Mouse (Mus musculus) heart, embryonic 13.5 days (tissue): Measurements from ENCODE around the gene Ctrc. TPM values are rescaled to one million over a fixed set of nuclear protein-coding genes. Genes with fewer than 3 reads are reported as not detected.

Experiments used
- ATAC-seq: fragments of 200-750 bp; cut with Nextera tagmentation; 2 replicates; pipeline ENCODE4 v1.8.0; 2017; ENCODE audit warnings: moderate TSS enrichment; ENCODE audit not compliant: insufficient number of reproducible peaks, low FRiP score, low TSS enrichment; ENCODE audit errors: extremely low read depth
- H3K27ac ChIP-seq: fragments of 300-500 bp; sonication (generic); replicated peaks from 2 replicates; pipeline ENCODE4 v1.5.1; 2015; ENCODE audit warnings: moderate library complexity, mild to moderate bottlenecking, inconsistent platforms
- H3K27me3 ChIP-seq: fragments of 300-500 bp; sonication (generic); replicated peaks from 2 replicates; pipeline ENCODE4 v1.6.1; 2015; ENCODE audit warnings: mild to moderate bottlenecking, inconsistent platforms
- H3K36me3 ChIP-seq: fragments of 300-500 bp; sonication (generic); 2 replicates; pipeline ENCODE4 v1.6.1; 2015; ENCODE audit warnings: mild to moderate bottlenecking, inconsistent platforms
- H3K4me1 ChIP-seq: fragments of 300-500 bp; sonication (generic); 2 replicates; pipeline ENCODE4 v1.6.1; 2015; ENCODE audit warnings: inconsistent platforms
- H3K4me2 ChIP-seq: fragments of 300-500 bp; sonication (generic); 2 replicates; pipeline ENCODE4 v1.6.1; 2015; ENCODE audit warnings: inconsistent platforms, mild to moderate bottlenecking, moderate library complexity
- H3K4me3 ChIP-seq: fragments of 300-500 bp; sonication (generic); 2 replicates; pipeline ENCODE4 v1.5.1; 2015; ENCODE audit warnings: moderate library complexity, mild to moderate bottlenecking, inconsistent platforms
- H3K9ac ChIP-seq: fragments of 300-500 bp; sonication (generic); 2 replicates; pipeline ENCODE4 v1.6.1; 2015; ENCODE audit warnings: inconsistent platforms, mild to moderate bottlenecking, moderate library complexity
- H3K9me3 ChIP-seq: fragments of 300-500 bp; sonication (generic); 2 replicates; pipeline ENCODE4 v1.6.1; 2016; ENCODE audit warnings: inconsistent platforms
- WGBS: fragments of 180-500 bp; shearing (Covaris S2); methylation state at CpG from one replicate; pipeline ENCODE4 v1.1.7; 2015; ENCODE audit warnings: mixed read lengths; 5-methylcytosine and 5-hydroxymethylcytosine counted together
- polyA plus RNA-seq: library from polyadenylated mRNA; unstranded; fragments of >200 nt; fragmentation: Nextera tagmentation; extraction: Ambion mirVana; gene quantifications from 2 replicates; pipeline ENCODE4 v1.2.1, GENCODE M21; 2015

Gene Ctrc
- polyA plus RNA-seq, 1 experiment from 2014 or later = not detected

GRCm38 (mm10) chr4:141866933-141867490 is 20.9 kb upstream of the Ctrc start:
- ATAC-seq = peak; percentile 38; the same call in 1 of the 2 replicates
- Histone ChIP-seq H3K27me3 (no peaks in the 10 kb centered on the region), H3K9me3 (no peaks in the 10 kb centered on the region), H3K27ac (peak overlapping the region; percentile 92), H3K36me3 (peaks cover 54% of the 10 kb centered on the region), H3K4me2 (peak overlapping the region; percentile 57), H3K4me3 (peak overlapping the region; percentile 10; the same call in 1 of the 2 replicates), H3K9ac (peak overlapping the region; percentile 68), H3K4me1 (peaks cover 87% of the 10 kb centered on the region)
- WGBS = 14% methylated on average over 10 of the region's 10 CpGs

GRCm38 (mm10) chr4:141865600-141865999 is 19.4 kb upstream of the Ctrc start:
- Histone ChIP-seq H3K4me3 (no peak overlapping the region), H3K27me3 (no peaks in the 10 kb centered on the region), H3K9me3 (no peaks in the 10 kb centered on the region), H3K36me3 (peaks cover 57% of the 10 kb centered on the region), H3K9ac (no peak overlapping the region), H3K4me2 (no peak overlapping the region), H3K27ac (peak overlapping the region; percentile 92; the same call in 1 of the 2 replicates), H3K4me1 (peaks cover 73% of the 10 kb centered on the region)
- WGBS = 90% methylated on average over 5 of the region's 5 CpGs
- no peak for ATAC-seq

GRCm38 (mm10) chr4:141865006-141865405 is 18.8 kb upstream of the Ctrc start:
- H3K4me3 ChIP-seq = no peak overlapping the region
- H3K9ac ChIP-seq = no peak overlapping the region
- no peak for ATAC-seq
- 0 out of 2 replicates have a peak overlapping the region, but pooled peaks have one; percentile 92 for H3K27ac ChIP-seq
- H3K36me3 ChIP-seq = peaks cover 57% of the 10 kb centered on the region
- peaks cover 67% of the 10 kb centered on the region for H3K4me1 ChIP-seq
- WGBS = 90% methylated on average over 5 of the region's 5 CpGs
- no peaks in the 10 kb centered on the region for H3K9me3 ChIP-seq
- no peaks in the 10 kb centered on the region for H3K27me3 ChIP-seq
- no peak overlapping the region for H3K4me2 ChIP-seq

- Histone ChIP-seq H3K36me3 (peaks cover 60% of the 10 kb centered on the region), H3K4me2 (no peak overlapping the region), H3K9ac (no peak overlapping the region), H3K27me3 (no peaks in the 10 kb centered on the region), H3K9me3 (no peaks in the 10 kb centered on the region), H3K27ac (peak overlapping the region; percentile 76; the same call in 1 of the 2 replicates), H3K4me1 (peaks cover 62% of the 10 kb centered on the region), H3K4me3 (no peak overlapping the region)
- whole genome bisulfite sequencing = 92% methylated on average over 8 of the region's 8 CpGs
- no peak for ATAC-seq
Measured at GRCm38 (mm10) chr4:141864506-141864905, 18.3 kb upstream of the Ctrc start.

GRCm38 (mm10) chr4:141863726-141864280 is 17.6 kb upstream of the Ctrc start:
- H3K36me3 ChIP-seq = peaks cover 62% of the 10 kb centered on the region
- no peak for ATAC-seq
- peaks cover 55% of the 10 kb centered on the region for H3K4me1 ChIP-seq
- H3K9me3 ChIP-seq = no peaks in the 10 kb centered on the region
- H3K4me3 ChIP-seq = no peak overlapping the region
- H3K27ac ChIP-seq = peak overlapping the region; percentile 76
- no peak overlapping the region for H3K4me2 ChIP-seq
- 72% methylated on average over 7 of the region's 7 CpGs for WGBS
- no peaks in the 10 kb centered on the region for H3K27me3 ChIP-seq
- H3K9ac ChIP-seq = no peak overlapping the region

- H3K4me3 ChIP-seq = no peak overlapping the region
- WGBS = 57% methylated on average over 5 of the region's 5 CpGs
- no peaks in the 10 kb centered on the region for H3K27me3 ChIP-seq
- peaks cover 69% of the 10 kb centered on the region for H3K36me3 ChIP-seq
- no peaks in the 10 kb centered on the region for H3K9me3 ChIP-seq
- H3K4me1 ChIP-seq = peaks cover 47% of the 10 kb centered on the region
- no peak for ATAC-seq
- no peak overlapping the region for H3K4me2 ChIP-seq
- peak overlapping the region; percentile 40; the same call in 1 of the 2 replicates for H3K9ac ChIP-seq
- H3K27ac ChIP-seq = peak overlapping the region; percentile 76
Measured at GRCm38 (mm10) chr4:141862867-141863266, 16.7 kb upstream of the Ctrc start.

- Histone ChIP-seq H3K9ac (no peak overlapping the region), H3K27ac (no peak overlapping the region), H3K9me3 (no peaks in the 10 kb centered on the region), H3K4me2 (no peak overlapping the region), H3K36me3 (peaks cover 72% of the 10 kb centered on the region), H3K4me1 (peaks cover 40% of the 10 kb centered on the region), H3K27me3 (no peaks in the 10 kb centered on the region), H3K4me3 (no peak overlapping the region)
- WGBS = 86% methylated on average over 17 of the region's 17 CpGs
- no peak for ATAC-seq
Measured at GRCm38 (mm10) chr4:141861591-141862295, 15.6 kb upstream of the Ctrc start.

- Histone ChIP-seq H3K9ac (no peak overlapping the region), H3K4me1 (peaks cover 26% of the 10 kb centered on the region), H3K4me3 (no peak overlapping the region), H3K27ac (no peak overlapping the region), H3K27me3 (no peaks in the 10 kb centered on the region), H3K4me2 (no peak overlapping the region), H3K9me3 (no peaks in the 10 kb centered on the region), H3K36me3 (peaks cover 64% of the 10 kb centered on the region)
- WGBS = 73% methylated on average over 19 of the region's 19 CpGs
- no peak for ATAC-seq
Measured at GRCm38 (mm10) chr4:141860246-141860841, 14.2 kb upstream of the Ctrc start.

- H3K4me2 ChIP-seq = no peak overlapping the region
- no peak overlapping the region for H3K9ac ChIP-seq
- 88% methylated on average over 14 of the region's 14 CpGs for WGBS
- no peaks in the 10 kb centered on the region for H3K9me3 ChIP-seq
- ATAC-seq = no peak
- peaks cover 22% of the 10 kb centered on the region for H3K4me1 ChIP-seq
- no peak overlapping the region for H3K27ac ChIP-seq
- no peaks in the 10 kb centered on the region for H3K27me3 ChIP-seq
- H3K36me3 ChIP-seq = peaks cover 54% of the 10 kb centered on the region
- H3K4me3 ChIP-seq = no peak overlapping the region
Measured at GRCm38 (mm10) chr4:141859351-141859750, 13.2 kb upstream of the Ctrc start.

- Histone ChIP-seq H3K4me2 (no peak overlapping the region), H3K9me3 (no peaks in the 10 kb centered on the region), H3K27me3 (no peaks in the 10 kb centered on the region), H3K9ac (no peak overlapping the region), H3K4me3 (no peak overlapping the region), H3K27ac (no peak overlapping the region), H3K4me1 (peaks cover 14% of the 10 kb centered on the region), H3K36me3 (peaks cover 48% of the 10 kb centered on the region)
- WGBS = 91% methylated on average over 20 of the region's 20 CpGs
- ATAC-seq = no peak
Measured at GRCm38 (mm10) chr4:141858501-141858900, 12.3 kb upstream of the Ctrc start.

GRCm38 (mm10) chr4:141857422-141857930 is 11.3 kb upstream of the Ctrc start:
- Histone ChIP-seq H3K4me1 (peaks cover 6% of the 10 kb centered on the region), H3K36me3 (peaks cover 48% of the 10 kb centered on the region), H3K4me2 (no peak overlapping the region), H3K27me3 (no peaks in the 10 kb centered on the region), H3K9me3 (no peaks in the 10 kb centered on the region), H3K4me3 (no peak overlapping the region), H3K9ac (0 out of 2 replicates have a peak overlapping the region, but pooled peaks have one; percentile 44), H3K27ac (peak overlapping the region; percentile 36; the same call in 1 of the 2 replicates)
- WGBS = 16% methylated on average over 10 of the region's 10 CpGs
- no peak for ATAC-seq
